Mouse (Mus musculus) activated CD4-positive, CD25-positive, alpha-beta regulatory T cell, adult 4 months (primary cell): ENCODE data around the gene Mst1r. TPM values are rescaled to one million over a fixed set of nuclear protein-coding genes. Genes with fewer than 3 reads are reported as not detected.

ENCODE experiments used
- ATAC-seq: one replicate; pipeline ENCODE4 v1.8.0; 2017
- polyA plus RNA-seq, 2 experiments: library from polyadenylated mRNA; unstranded; fragments of 100-300 nt; shearing (Covaris generic); gene quantifications; one replicate each; pipeline ENCODE4 v1.2.1; 2017

The Mst1r gene
- not detected for polyA plus RNA-seq

DNA sequence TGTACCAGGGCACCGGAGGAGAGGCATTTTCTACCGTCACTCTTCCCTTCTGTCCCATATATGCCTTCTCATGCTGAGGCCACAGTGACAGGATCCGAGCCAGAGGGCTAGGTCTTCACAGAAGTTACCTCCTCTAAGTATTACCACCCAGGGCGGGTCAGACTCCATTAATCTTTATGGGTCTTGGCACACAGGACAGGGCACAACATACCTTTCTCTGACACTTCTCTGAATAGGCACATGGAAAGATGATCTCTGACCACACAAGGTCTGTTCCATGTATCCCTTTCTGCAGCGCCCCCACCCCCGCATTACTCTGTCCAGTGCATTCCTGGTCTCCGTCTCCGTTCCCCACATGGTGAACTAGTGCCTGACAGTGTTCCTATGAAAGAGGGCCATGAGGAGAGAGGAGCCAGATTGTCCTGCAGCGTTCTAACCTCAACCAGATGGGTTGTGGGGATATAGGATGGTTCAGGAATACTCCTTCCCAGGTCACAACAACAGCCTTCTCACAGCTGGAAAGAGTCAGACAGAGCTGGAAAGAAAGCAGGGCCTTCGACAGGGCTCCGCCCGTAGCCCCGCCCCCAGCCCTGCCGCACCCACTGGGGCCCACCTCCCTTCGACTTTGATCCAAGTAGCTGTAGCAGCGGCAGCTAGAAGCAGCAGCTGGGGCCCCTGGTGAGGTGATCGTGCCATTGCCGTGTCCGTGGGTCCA lies at the start of gene Mst1r:
Gene Mst1r (plus strand): TSS at position 622 of the 715 bp plus-strand sequence.
- no peak for ATAC-seq

DNA sequence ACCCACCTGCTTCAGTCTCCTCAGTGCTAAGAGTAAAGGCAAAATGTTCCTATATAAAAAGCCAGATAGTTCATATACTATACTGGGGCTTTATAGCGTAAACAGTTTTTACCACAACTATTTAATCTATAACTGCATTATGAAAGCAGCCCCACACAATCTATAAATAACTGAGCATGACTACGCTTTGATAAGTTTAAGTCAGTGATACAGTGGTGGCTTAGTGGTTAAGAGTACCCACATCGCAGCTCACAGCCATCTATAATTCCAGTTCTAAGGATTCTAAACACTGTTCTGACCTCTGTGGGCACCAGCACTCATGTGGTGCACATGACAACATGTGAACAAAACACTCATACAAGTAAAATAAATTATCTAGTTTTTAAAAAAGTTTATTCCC lies 48.3 kb upstream of the Mst1r start:
- ATAC-seq = no peak

DNA sequence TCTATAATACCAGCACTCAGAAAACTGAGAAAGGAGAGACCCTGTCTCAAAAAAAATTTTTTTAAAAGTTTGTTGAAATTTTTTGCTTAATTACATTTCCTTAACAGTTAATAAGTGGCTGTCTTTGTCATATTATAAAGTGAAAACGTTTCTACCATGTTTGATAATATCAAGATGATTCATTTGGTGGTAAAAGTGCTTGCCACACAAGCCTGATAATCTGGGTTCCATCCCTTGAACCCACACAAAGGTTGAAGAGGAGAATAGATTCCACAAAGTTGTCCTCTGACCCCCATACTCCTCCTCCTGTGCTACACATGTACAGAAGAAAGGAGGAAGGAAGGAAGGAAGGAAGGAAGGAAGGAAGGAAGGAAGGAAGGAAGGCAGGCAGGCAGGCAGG lies 42.2 kb upstream of the Mst1r start:
- ATAC-seq = no peak

DNA sequence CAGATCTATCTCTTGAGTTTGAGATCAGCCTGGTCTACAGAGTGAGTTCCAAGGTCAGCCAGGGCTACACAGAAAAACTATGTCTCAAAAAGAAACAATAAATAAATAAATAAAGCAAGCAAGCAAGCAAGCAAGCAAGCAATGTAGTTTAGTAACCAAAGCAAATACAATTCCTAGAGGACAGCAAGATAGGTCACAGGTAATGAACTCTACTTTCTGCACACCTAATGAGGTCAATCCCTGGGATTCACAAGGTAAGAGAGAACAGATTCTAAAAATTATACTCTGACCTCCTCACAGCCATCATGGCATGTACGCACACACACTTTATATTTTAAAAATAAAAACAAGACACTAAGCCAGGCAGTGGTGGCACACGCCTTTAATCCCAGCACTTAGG lies 40.6 kb upstream of the Mst1r start:
- no peak for ATAC-seq

DNA sequence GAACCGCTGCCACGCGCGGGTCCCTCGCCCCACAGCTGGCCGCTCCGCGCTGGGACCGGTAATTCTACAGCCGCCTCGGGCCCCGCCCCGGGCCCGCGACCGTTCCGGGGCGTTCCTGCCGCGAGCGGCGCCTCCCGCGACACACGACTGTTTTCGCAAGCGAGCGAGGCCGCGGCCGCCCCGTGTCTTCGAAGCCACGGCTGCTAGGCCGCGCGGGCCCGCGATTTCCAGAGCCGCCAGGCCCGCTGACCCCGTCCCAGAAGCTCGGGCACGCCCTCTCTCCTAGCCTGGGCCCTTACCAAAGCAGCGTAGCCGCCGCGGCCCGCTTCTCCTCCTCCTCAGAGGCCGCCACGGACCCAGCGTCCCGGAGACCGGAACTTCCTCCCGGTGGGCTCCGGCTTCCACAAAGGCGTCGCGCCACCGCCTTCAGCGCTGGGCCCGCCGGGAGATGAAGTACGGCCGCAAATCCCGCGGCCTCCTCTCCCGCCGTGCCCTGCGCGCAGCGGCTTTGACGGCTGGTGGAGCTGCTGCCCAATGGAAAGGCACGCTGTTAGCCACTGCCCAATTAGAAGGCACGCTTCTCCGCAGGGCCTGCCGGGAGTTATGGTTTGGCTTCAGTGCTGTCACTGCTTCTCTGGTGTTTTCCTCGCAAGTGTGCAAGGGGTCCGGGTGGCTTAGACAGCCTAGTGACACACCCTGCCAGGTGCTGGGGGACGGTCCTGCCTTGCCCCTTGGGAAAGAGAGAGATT lies 34.1 kb upstream of the Mst1r start:
- ATAC-seq = peak; percentile 96

DNA sequence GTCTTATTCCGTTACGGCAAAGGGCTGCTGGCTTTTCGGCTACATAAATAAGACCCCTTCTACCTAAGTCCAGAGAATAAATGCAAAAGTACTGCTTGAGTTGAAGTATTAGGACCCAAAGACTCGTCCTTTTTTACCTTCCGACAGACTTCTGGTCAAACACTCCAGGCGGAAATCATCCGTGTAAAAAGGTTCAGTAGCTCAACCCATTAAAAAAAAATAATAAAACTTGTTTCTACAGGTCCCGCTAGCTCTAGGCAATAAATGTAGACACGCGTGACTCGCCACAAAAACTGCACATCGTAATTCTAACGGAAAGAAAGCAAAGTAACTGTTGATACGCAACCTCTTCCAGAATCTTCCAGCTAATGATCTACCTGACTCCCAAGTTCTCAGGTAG lies 33.5 kb upstream of the Mst1r start, which contains the start of gene Rbm6:
Gene Rbm6 (minus strand): TSS at position 101 of the 400 bp plus-strand sequence.
- no peak for ATAC-seq

DNA sequence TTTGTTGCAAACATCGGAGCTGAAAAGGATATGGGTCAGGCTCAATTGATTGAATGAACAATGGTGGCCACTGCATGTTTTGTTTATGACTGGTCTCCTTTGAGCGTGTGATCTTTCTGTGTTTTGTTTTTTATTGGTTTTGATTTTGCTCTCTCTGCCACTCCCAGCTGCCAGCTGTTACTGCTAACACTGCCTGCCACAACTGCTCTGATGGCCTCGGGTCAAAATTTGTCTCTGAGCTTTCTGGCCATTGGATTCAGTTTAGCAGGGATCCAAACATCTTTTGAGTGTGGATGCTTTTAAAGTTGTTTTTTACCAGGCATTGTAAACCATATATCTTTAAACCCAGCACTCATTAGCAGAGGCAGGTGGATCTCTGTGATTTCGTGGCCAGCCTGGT lies 26.3 kb upstream of the Mst1r start:
- no peak for ATAC-seq

DNA sequence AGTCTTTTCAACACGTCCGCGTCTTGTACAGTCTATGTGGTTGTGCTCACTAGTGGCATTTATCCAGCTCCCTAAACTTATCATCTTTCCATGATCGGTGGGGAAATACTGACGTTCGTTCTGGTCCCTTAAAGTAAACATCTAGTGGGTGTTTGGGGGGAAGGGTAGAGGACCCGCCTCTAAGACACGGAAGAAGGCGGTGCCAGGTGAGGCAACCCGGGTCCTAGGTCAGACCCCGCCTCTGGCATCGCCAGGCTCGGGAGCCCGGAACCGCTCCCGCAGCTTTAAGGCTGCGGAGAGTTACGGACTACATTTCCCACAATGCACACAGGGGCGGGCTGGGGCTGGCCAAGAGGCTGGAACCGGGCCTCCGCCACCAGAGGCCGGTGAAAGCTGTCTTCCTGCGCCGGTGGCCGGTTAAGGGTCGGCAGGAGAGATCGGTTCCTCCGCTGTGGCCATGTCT lies 18.8 kb upstream of the Mst1r start, which contains the start of gene Mon1a:
Gene Mon1a (plus strand): TSS at position 348 of the 463 bp plus-strand sequence.
- peak; percentile 95 for ATAC-seq

DNA sequence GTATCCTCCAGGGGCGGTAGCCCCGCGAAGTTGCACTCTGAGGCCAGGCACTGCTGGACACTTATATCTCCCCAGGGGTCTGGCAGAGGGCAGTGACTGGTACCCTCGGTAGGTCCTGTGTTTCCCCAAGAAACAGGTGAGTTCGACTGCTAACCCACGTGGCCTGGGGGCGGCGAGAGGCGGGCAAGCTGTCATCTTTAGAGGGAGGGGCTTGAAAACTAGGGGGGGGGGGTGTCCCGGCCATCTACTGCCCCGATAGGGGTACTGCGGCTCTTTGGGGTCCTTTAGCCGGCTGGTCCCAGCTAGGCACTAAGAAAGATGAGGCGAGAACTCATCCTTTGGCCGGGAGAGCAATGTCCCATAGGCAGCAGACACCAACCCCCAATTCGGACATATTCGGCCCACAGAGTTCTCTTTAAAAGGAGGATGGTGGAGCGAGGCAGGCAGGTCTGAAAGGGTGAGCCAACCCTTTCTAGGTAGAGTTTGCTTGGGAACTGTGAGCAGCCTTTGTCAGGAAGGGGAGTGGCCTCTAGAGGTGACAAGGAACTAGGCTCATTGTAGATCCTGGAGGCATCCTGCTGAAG lies 18.3 kb upstream of the Mst1r start:
- ATAC-seq = peak; percentile 26

DNA sequence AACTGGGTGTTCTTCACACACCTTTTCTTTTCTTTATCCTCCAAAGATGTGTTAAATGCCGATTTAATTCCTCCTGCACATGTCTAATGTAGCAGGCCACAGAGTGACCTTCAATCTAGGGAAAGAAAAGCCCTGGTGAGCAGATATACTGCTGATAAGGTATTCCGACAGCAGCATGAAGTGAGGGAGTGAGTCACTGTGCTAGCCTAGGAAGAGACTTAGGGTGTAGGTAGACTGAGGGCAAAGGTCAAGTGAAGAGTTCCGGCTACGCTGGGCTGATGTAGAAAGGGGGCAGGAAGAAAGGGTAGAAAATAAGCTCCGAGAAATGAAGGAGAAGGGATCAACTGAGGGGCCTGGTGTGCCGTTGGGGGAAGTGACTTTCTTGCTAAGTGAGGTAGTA lies 16.4 kb upstream of the Mst1r start:
- ATAC-seq = no peak

DNA sequence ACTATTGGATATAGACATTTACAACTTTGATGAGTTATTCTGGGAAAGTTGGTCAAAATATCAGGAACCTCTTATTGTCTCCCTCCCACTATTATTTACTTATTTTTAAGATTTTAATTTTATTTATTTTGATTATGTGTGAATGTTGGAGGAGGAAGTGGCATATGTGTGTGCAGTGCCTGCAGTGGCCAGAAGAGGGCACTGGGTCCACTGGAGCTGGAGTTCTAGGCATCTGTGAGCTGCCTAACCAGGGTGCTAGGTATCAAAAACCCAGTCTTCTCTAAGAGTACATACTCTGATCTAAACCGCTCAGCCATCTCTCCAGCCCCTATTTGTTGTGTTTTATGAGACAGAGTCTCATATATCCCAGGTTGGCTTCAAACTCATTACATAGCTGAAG lies 15.7 kb upstream of the Mst1r start:
- no peak for ATAC-seq

DNA sequence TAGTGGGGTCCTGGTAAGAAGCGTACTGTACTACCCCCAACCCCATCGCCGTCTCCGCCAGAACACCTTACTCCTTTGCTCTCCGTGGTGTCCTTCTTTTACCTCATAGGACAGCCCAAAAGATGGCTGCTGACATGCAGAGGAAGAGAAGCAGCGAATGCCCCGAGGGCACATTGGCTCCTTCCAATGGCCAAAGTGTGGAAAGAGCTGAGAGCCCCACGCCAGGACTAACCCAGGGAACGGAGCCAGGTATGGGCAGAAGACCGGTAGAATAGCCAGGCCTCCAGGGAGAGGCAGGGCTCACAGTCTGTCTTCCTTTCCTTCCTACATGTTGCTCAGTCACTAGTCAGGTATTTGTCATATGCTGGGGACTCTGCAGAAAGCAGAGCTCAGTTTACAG lies 8.1 kb upstream of the Mst1r start:
- ATAC-seq = no peak

DNA sequence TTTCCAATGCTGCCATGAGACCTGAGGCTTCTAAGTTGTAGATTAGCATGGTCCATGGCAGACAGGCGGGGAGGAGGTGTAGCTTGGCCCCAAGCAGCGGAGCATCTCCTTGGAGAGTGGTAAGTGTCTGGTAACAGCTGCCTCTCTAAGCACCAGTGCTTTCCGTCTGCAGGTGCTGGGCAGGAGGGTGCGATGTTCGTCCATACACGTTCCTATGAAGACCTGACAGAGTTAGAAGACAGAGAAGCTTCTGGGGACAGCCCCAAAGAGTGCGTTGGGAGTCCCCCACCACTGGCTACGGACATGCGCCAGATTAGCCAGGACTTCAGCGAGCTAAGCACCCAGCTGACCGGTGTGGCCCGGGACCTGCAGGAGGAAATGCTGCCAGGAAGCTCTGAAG lies 6.8 kb upstream of the Mst1r start:
- ATAC-seq = no peak

DNA sequence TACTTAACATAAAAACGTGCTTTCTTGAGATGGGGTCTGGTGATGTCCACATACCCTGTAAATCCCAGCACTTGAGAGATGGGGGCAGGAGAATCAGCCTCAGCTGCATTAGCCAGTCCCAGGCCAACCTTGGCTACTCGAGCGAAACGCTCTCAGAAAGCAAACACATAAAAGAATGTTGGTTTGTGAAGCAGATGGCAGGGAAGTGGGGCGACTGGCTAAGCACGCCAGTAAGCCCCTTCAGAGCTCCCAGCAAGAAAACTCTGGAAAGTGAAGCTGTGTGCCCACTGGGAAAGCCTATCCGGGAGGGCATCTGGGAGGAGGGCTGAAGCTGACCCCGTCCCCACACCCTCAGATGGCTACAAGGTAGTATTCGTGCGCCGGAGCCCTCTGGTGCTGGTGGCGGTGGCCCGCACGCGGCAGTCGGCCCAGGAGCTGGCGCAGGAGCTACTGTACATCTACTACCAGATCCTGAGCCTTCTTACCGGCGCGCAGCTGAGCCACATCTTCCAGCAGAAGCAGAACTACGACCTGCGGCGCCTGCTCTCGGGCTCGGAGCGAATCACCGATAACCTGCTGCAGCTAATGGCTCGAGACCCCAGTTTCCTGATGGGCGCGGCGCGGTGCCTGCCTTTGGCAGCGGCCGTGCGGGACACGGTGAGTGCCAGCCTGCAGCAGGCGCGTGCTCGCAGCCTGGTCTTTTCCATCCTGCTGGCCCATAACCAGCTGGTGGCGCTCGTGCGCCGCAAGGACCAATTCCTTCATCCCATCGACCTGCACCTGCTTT lies 5.6 kb upstream of the Mst1r start:
- no peak for ATAC-seq

DNA sequence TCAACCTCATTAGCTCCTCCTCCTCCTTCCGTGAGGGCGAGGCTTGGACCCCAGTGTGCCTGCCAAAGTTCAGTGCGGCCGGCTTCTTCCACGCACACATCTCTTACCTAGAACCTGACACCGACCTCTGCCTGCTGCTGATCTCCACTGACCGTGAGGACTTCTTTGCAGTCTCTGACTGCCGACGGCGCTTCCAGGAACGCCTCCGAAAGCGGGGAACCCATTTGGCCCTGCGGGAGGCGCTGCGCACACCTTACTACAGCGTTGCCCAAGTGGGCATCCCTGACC lies 5.1 kb upstream of the Mst1r start:
- ATAC-seq = no peak

DNA sequence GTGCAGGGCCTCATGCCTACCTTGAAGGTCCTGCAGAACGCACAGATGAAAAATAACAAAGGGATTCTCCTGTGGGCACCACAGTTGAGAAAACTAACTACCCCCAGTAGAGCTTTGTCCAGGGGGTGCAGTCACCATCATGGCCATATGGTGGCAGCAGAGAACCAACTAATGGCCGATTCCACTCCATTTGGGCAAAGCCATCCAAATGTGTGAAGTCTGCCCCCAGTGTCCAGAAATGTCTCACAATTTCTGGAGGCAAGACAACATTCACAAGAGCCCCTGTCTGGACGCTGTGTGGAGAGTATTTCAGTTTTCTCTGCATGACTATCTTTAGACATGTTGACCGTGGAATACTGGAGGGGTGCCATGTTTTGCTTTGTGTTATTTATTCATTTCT lies 1.9 kb upstream of the Mst1r start:
- ATAC-seq = peak; percentile 80

DNA sequence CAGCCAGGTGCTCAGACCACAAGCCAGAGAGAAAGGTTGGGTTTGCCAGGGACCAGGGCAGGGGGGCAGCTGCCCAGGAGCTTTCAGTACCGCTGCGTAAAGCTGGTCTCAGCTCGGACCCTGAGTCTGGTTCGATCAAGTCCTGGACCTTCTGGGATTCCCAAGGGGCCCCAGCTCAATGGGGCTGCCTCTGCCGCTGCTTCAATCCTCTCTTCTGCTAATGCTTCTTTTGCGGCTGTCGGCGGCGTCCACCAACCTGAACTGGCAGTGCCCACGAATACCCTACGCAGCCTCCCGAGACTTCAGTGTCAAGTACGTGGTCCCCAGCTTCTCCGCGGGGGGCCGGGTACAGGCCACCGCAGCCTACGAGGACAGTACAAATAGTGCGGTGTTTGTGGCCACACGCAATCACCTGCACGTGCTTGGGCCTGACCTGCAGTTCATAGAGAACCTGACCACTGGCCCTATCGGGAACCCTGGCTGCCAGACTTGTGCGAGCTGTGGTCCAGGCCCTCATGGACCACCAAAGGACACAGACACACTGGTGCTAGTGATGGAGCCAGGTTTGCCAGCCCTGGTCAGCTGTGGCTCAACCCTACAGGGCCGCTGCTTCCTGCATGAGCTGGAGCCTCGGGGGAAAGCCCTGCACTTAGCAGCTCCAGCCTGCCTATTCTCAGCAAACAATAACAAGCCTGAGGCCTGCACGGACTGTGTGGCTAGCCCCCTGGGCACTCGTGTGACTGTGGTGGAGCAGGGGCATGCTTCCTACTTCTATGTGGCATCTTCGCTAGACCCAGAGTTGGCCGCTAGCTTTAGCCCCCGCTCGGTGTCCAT lies 511 bp downstream of the Mst1r start:
- ATAC-seq = no peak

DNA sequence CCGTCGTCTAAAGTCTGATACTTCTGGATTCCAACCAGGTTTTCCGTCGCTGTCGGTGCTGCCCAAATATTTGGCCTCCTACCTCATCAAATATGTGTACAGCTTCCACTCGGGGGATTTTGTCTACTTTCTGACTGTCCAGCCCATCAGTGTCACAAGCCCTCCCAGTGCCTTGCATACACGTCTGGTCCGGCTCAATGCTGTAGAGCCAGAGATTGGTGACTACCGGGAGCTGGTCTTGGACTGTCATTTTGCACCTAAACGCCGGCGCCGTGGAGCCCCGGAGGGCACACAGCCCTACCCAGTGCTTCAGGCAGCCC lies 1.1 kb downstream of the Mst1r start:
- ATAC-seq = no peak

DNA sequence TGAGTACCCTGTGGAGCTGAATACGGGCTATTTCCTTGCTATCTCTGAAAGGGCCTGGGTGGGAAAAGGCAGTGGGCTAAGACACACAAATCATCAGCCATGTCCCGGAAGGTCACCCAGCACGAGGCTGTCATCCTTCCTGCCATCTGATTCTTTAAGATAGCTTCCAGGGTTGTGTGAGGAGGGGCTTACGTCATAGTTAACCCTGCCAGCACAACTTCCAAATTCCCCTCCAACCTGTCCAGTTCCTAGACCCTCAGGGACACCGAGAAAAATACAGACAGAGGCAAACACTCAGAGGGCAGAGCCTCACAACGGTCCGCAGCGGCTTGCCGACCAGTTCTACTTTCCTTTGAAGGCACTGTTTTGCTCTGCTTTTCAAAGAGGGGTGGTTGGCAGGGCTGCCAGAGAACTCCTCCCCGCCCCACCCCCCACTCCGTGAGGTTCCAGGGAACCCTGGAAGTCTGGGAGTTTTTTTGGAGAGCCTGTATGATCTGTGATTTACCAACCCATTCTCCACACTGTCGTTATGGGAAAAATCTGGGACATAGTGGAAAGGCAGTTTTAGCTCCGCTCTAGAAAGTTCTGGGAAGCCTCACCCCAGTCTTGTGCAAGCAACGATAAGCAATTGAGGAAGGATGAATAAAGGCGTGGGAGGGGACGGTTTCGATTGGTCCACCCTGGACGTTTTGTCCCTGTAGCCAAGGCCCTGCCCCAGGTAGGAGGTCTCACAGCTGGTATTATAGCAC lies 1.9 kb downstream of the Mst1r start:
- ATAC-seq = no peak

DNA sequence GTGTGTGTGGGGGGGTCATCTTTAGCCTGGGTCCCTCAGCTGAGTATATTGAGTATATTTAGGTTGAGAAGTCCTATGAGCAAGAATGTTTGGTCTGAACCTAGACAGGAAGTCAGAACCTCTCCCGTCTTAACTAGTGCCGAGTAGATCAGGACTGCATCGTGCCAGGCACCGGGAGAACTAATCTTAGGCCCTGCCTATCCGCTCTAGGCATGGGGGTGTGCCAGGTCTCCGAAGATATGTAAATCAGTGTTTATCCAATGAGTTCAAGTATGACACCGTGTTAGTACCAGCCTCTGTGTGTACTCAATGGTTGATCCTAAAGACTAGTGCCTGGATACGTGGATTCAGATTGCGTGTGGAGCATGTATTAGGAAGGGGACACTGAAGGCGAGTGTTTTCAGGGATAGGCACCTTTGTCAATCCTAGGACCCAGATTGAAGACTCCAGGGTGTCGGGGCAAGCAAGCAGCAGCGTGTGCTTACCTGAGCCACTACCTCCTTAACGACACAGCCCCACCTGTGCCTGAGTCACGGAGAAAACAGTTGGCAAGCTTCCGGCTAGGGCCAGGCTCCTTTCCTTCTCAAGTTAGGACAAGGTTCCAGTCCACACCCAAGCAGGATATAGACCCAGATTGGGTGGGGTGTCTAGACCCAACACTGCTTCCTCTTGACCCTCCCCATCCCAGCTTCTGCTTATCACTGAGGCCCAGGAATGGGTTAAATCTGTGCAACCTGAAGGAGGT lies 3.5 kb downstream of the Mst1r start:
- no peak for ATAC-seq
